Mouse (Mus musculus) adipocyte (in vitro differentiated cells): Measurements from ENCODE around the gene Dpagt1.
"Not testable (repeated sequence)": the region's sequence is repeated elsewhere in the genome, so short reads cannot be mapped to it uniquely, and the experiment has no call there.

Experiments
- DNase-seq: peaks from one replicate; pipeline ENCODE4 v3.0.0-alpha.2; 2016; ENCODE audit warnings: low spot score

Gene Dpagt1

GRCm38 (mm10) chr9:44318076-44318825 lies 7.6 kb upstream of the Dpagt1 start:
- no peak for DNase-seq

GRCm38 (mm10) chr9:44318826-44319095 lies 7.1 kb upstream of the Dpagt1 start:
- no peak for DNase-seq

- DNase-seq: no peak
Measured at GRCm38 (mm10) chr9:44319105-44319886, 6.5 kb upstream of the Dpagt1 start.

- peak; percentile 96 for DNase-seq
Measured at GRCm38 (mm10) chr9:44319887-44320798, 5.7 kb upstream of the Dpagt1 start, which contains the start of gene C2cd2l. TSS of gene C2cd2l (minus strand) at chr9:44320285.

- DNase-seq: no peak
Measured at GRCm38 (mm10) chr9:44320799-44321133, 5.1 kb upstream of the Dpagt1 start.

- not testable (repeated sequence) for DNase-seq
Measured at GRCm38 (mm10) chr9:44323656-44324055, 2.2 kb upstream of the Dpagt1 start.

GRCm38 (mm10) chr9:44324147-44324546 lies 1.7 kb upstream of the Dpagt1 start:
- DNase-seq: no peak

GRCm38 (mm10) chr9:44325032-44325767 lies 619 bp upstream of the Dpagt1 start:
- not testable (repeated sequence) for DNase-seq

GRCm38 (mm10) chr9:44326371-44327063 lies 698 bp downstream of the Dpagt1 start:
- DNase-seq: peak; percentile 89

GRCm38 (mm10) chr9:44327064-44327711 lies 1.4 kb downstream of the Dpagt1 start:
- no peak for DNase-seq

GRCm38 (mm10) chr9:44327926-44328325 lies 2.1 kb downstream of the Dpagt1 start:
- DNase-seq: no peak

GRCm38 (mm10) chr9:44330736-44331135 lies 4.9 kb downstream of the Dpagt1 start:
- DNase-seq: no peak

- no peak for DNase-seq
Measured at GRCm38 (mm10) chr9:44332918-44333638, 7.3 kb downstream of the Dpagt1 start.

GRCm38 (mm10) chr9:44334396-44335330 lies 8.8 kb downstream of the Dpagt1 start, which contains the start of gene H2afx:
TSS of gene H2afx (plus strand) at chr9:44334694.
- DNase-seq: peak; percentile 99

- peak; percentile 48 for DNase-seq
Measured at GRCm38 (mm10) chr9:44335331-44336092, 9.7 kb downstream of the Dpagt1 start.

- DNase-seq: no peak
Measured at GRCm38 (mm10) chr9:44336093-44336406, 10.2 kb downstream of the Dpagt1 start.

- not testable (repeated sequence) for DNase-seq
Measured at GRCm38 (mm10) chr9:44336513-44336912, 10.7 kb downstream of the Dpagt1 start.

- no peak for DNase-seq
Measured at GRCm38 (mm10) chr9:44336964-44337363, 11.1 kb downstream of the Dpagt1 start.
